Mouse (Mus musculus) testis, postnatal 10 days (tissue): ENCODE results near the gene Lamtor3.
A peak's percentile ranks its signal among the peaks of the same experiment; 100 is the strongest.
"Not testable (repeated sequence)": the region's sequence is repeated elsewhere in the genome, so short reads cannot be mapped to it uniquely, and the experiment has no call there.

Experiments
- DNase-seq: peaks from one replicate; pipeline ENCODE4 v3.0.0; 2021; ENCODE audit warnings: low spot score

Gene Lamtor3

GRCm38 (mm10) chr3:137918172-137918931 lies at the start of gene Lamtor3:
Gene Lamtor3 (plus strand): TSS chr3:137918506.
- DNase-seq = peak; percentile 92

GRCm38 (mm10) chr3:137869395-137869794 lies 48.9 kb upstream of the Lamtor3 start:
- no peak for DNase-seq

DNA sequence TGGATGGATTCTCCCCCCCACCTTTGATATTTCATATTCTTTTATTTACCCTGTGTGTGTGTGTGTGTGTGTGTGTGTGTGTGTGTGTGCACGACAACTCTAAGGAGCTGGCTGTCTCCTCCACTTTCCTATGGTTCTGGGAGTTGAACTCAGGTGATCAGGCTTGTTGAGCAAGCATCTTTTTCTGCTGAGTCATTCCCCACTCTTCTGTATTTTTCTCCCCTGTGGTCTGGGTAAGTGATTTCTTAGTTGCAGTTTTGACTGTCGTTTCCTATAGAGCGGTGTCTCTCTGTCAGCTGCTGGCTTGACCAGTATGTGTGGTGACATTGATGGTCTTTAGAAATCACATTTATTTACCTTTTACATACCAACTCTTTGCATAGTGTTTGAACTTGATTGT lies 39.0 kb upstream of the Lamtor3 start:
- no peak for DNase-seq

- no peak for DNase-seq
These were observed 38.1 kb upstream of the Lamtor3 start for GRCm38 (mm10) chr3:137880109-137880748.

- DNase-seq = no peak
These were observed 37.2 kb upstream of the Lamtor3 start for GRCm38 (mm10) chr3:137881093-137881492.

DNA sequence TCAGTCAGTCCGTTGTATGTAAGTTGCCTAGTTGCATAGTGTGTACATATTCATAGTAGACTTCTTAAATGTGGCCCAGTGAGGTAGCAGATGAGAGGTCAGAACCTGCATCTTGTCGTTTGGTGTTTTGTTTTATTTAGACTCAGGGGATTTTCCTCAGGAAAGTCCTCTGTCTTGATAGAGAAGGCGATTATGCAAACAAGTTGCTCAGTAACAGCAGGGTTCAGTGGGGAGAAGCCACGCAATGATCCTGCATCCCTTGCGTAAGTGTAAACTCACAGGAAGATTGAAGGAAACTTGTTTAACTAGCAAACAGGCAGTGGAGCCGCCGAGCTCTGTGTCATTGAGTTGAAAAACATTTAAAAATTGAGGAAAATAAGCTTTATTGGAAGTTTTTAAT lies 30.3 kb upstream of the Lamtor3 start:
- no peak for DNase-seq

DNA sequence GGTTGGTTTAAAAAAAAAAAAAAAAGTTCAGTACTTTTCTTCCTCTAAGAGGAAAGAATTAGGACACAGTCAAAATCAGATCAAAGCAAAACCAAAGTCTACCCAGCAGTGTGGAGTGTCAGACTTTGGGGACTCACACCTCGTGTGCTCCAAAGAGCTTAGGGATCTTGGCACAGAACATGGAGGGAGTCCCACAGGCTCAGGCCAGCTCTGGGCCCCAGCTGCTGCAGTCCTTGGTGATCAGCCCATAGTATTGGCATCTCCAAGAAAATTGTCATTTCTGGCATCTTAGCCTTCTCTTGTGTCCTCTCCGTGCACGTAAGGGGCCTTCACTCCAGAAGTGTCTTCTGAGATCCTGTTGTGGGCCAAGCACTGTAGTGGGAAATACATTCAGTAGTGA lies 27.2 kb upstream of the Lamtor3 start:
- no peak for DNase-seq

DNA sequence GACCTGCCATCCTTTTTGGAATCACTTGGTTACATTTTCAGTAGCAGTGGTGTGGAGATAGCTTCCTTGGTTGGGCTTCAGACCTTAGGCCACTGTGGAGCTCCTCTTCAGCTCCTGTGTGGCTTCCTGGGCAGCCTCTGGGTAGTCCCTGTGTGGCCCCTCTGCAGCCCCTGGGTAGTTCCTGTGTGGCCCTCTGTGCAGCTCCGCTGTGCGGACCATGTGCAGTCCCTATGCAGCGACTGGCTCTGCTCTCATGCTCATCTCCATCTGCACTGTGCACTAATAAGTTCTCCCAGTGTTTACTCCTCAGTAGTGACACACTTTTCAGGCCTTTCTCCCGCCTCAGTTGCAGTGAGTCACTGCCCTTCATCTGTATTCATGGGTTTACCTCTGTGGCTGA lies 26.2 kb upstream of the Lamtor3 start:
- no peak for DNase-seq

DNA sequence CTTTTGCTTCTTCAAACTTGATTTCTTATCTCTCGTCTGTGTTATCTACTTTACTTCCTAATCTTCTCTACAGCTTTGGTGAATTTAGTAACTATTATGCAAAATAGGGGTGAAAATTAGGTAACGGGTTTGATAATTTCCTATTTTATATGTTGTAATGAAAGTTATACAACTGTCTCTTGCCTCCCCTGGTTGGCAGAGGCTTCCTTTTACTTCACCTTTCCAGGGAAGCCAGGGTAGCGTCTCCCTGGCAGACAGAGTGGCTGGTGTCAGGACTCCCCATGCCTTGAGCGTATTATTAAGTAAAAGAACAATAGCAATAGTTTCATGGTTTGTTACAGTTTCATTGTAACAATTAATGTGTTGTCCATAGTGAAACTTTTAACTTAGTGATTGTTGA lies 24.5 kb upstream of the Lamtor3 start:
- DNase-seq = no peak

DNA sequence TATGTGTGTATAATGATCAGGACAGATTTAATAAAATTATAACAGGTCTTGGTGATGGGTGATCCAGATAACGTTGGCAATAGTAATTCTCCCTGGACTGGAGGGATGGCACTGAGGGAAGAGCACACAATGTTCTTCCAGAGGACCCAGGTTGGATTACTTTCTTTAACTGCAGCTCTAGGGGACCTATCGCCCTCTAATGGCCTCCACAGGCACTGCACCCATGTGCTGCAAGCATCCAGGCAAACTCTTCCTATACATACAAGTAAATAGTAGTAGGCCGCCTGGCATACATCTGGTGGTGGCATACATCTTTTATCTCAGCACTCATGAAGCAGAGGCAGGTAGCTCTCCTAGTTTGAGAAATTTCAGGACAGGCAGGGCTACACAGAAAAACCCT lies 23.1 kb upstream of the Lamtor3 start:
- no peak for DNase-seq

DNA sequence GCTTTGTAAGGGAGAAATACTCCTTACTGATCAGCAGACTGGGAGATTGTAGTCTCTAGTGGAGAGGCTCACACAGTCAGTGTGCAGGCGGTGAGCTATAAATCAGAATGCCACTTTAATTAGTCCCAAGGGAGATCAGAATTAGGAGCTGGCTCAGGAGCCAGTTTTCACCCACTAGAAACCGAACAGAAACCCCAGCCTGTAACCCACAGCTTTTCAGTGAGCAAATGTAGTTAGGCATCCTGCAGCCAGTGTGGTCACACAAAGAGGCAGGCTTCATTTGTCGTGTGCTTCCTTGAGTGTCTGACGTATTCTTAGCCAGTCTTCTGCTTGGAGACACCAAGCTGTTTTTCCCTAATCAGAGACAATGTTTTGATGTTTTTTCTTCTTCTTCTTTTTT lies 21.9 kb upstream of the Lamtor3 start:
- DNase-seq = no peak

DNA sequence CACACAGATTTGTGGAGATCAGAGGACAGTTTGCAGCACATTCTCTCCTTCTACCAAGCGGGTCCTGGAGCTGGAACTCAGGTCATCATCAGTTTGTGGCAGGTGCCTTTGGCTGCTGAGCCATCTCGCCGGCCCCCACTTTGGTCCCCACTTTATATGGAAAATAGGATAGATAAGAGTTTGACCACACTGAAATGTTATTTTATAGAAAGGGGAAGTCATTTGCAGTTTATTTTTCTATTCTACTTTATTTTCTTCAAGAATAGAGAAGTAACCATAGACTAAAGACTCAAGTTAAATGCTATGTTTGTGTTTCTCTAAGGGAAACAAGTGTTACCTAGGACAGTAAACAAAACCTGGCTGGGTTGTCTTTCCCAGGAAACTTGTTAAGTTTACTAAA lies 21.4 kb upstream of the Lamtor3 start:
- DNase-seq = no peak

- DNase-seq = no peak
These were observed 20.6 kb upstream of the Lamtor3 start for GRCm38 (mm10) chr3:137897685-137898084.

DNA sequence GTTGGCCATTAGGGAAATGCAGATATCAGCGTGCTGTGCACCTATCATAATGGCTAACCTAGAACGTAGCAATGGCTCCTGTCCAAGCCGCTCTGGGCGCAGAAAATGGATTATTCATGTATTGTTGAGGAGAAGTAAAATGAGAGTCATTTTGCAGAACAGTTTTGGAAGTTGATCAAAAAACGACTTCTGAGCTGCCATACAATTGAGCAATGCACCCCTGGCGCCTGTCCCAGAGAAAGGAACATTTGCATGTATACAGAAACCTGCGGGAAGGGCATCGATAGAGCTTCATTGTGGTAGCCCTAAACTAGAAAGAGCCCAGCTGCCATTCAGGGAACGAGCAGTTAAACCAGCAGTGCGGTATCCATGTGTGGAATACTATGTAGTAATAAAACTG lies 18.2 kb upstream of the Lamtor3 start:
- DNase-seq = no peak

DNA sequence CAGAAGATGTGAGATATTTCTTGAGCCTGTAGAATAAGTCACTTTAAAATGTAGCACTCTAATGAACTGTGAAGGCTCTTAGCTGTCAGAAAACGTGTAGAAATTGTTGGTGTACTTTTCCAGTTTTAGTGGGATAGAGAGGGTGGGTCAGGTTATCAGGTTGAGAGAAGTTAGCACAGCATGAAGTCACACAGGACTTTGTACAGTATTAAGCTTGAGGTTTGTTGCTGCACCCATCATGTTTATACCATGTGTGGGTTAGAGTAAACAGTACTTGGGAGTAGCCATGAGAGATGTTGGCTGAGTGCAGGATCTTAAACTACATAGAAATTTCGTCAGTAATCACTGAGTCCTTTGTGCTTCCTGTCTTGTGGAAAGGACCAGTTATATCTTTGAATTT lies 5.2 kb upstream of the Lamtor3 start:
- no peak for DNase-seq

- DNase-seq = not testable (repeated sequence)
These were observed 3.7 kb upstream of the Lamtor3 start for GRCm38 (mm10) chr3:137914567-137914966.

- DNase-seq = no peak
These were observed 573 bp upstream of the Lamtor3 start for GRCm38 (mm10) chr3:137917694-137918171.

DNA sequence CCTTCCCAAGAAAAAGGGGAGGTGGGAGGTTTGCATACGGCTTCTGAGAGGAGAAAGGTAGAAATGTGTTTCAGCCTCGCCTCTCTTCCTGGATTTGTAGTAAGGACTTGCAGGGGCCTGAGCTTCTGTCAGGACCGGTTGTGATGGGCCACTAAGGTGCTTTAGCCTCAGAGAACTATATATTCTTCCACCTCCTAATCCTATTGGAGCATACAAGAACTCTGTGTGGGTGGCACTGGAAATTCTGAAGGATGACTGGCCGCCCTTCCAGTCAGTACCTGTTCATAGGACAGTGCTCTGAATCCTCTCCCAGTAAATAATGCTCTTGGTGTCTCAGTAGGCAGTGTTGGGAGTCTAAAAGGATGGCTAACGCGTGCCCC lies 616 bp downstream of the Lamtor3 start:
- no peak for DNase-seq

GRCm38 (mm10) chr3:137919398-137919797 lies 1.1 kb downstream of the Lamtor3 start:
- DNase-seq = no peak

- no peak for DNase-seq
These were observed 2.3 kb downstream of the Lamtor3 start for GRCm38 (mm10) chr3:137920594-137920993.

DNA sequence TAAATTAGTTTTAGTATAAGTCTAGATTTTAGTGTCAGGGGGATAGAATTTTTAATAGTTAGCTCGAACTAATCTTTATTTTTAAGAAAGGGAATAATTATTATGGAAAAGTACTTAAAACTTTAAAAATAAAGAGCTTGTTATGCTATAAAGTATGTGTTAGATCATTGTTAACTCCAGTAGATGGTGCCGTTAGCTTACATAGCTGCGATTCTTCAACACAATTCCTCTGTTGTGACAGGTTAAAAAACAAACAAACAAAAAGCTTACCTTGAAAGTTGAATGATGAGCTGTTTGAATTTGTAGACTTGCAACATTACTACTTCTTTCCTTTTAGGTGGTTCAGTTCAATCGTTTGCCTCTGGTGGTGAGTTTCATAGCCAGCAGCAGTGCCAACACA lies 8.7 kb downstream of the Lamtor3 start:
- DNase-seq = no peak

GRCm38 (mm10) chr3:137929940-137930339 lies 11.6 kb downstream of the Lamtor3 start:
- no peak for DNase-seq

GRCm38 (mm10) chr3:137932748-137933147 lies 14.4 kb downstream of the Lamtor3 start:
- no peak for DNase-seq

DNA sequence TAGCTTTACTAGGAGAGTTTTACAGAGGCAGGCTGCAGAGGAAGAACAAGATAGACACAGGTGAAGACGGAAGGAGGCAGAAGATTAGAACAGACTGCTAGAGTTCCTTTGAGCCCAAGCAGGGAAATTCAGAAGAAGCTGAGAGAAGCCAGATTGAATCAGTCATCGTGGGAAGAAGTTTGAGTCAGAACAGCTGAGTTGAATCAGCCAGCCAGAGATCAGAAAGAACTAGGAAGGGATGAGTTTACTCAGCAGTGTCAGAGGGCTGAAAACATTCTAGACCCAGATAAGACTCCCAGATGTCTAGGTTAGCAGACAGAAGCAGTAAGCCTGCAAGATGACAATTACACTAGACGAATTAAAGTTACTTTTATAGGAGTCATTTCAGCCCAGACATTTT lies 15.7 kb downstream of the Lamtor3 start:
- DNase-seq = no peak
